Mouse (Mus musculus): ENCODE measurements around the gene Tmem37.

Tmem37 gene

DNA sequence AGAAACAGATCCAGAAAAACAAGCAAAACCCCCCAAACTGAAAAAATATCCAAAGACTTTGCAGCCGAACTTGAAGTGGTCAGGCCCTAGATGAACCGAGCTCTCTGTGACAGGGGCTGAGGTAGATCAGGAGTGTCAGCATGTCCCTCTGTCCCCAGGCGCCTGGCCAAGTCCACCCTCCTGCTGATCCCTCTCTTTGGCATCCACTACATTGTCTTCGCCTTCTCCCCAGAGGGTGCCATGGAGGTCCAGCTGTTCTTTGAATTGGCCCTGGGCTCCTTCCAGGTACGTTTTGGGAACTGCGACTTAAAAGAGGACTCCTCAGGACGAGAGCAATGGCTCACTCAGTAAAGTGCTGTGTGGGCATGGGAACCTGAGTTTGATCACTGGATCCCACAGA, 17.6 kb downstream of the Tmem37 start:
- peak; percentile 18 for DNase-seq

DNA sequence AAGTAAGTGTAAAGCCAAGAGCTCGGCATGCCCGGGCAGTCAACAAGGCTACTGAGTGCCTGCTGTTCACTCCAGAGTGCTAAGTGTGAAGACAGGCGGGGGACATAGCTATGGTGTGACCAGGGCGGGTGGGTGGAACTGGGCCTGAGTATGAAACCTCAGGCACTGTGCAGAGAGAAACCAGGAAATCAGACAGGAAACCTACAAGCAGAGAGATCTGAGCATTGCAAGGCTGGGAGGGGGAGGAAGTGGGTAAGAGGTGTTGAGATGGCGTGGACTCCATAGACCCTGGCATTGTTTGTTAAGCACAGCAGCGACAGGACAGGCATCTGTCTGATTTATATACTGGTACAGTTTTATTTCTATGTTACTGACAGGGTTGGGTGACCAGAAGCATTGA, 18.4 kb downstream of the Tmem37 start:
- no peak for DNase-seq

DNA sequence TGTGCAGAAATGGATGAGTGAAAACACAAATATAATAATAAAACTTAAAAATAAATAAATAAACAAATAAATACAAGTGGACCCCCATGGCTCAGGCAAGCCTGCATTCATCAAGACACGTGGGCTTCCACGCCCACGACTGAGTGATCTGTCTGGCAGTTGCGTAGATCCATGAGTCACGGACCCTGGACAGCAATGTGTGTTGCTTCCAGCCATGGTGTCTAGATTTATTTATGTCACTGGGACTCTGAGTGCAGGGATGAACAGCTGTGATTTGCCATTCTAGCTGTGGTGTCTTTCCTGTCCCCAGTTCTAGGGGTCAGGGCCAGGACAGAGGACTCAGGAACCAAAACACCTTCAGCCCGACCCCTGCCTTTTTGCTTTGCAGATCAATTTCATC, 18.9 kb downstream of the Tmem37 start:
- no peak for DNase-seq

DNA sequence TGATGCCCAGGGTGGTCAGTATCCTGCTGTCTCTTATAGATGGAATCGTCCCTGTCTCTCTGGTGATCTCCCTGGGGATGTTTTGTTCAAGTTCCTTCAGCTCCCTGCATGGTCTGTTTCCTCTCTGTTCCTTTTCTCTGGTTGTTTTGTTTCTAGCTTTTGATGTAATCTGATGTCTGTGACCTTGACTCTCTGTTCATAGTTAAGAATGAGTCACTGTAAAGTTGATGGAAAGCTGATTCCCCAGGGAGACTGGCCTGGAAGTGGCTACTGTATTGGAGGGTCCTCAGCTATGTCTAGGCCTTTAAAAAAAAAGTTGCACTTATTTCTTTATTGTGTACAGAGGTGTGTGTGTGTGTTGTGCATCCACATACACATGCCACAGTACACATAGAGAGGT, 22.8 kb downstream of the Tmem37 start:
- DNase-seq, result no peak

DNA sequence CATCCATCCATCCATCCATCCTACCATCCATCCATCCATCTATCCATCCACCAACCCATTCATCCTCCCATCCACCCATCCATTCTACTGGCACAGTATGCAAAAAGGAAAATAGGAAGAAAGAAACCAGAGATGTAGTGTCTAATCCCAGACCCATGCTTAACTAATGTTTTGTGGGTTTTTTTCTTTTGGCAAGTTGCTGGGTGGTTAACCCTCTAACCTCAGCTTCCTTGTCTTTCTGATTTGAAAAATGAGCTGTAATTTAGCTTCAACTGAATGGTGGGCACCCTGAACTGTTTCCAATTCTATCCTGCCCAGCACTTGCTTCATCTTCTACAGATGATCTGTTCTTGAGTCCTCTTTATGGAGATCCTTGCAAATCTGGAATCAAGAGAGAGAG, 26.5 kb downstream of the Tmem37 start:
- DNase-seq, result no peak

DNA sequence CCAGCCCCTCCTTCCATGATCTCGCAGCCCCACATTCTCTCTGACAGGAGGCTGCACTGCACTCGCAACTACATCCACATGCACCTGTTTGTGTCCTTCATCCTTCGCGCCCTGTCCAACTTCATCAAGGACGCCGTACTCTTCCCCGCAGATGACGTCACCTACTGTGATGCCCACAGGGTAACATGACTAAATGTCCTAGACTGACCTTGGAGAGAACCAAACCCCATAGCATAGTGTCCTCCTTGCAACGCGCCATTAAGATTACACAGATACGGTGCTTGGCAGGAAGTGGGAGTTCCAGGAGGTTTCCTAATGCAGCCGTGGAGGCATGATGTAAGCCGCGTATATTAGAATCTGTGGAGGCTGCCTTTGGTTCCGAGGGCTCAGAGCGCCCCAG, 29.3 kb downstream of the Tmem37 start:
- DNase-seq, result no peak

DNA sequence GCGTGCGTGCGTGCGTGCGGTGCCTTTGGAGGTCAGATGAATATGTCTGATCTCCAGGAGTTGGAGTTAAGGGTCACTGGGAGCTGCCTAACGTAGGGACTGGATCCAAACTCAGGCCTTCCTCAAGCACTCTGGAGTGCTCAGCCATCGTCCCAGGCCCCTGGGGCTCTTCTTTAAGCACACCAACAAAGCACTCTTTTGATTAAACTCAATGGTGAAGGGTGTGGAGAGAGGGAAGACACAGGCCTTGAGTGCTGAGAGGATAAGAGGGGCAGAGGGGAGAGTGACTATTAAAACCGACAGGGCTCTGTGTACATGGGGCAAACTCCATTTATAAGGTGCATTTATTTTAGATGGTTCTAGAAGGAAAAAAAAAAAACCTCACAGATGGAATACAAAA, 31.5 kb downstream of the Tmem37 start:
- DNase-seq, result no peak

DNA sequence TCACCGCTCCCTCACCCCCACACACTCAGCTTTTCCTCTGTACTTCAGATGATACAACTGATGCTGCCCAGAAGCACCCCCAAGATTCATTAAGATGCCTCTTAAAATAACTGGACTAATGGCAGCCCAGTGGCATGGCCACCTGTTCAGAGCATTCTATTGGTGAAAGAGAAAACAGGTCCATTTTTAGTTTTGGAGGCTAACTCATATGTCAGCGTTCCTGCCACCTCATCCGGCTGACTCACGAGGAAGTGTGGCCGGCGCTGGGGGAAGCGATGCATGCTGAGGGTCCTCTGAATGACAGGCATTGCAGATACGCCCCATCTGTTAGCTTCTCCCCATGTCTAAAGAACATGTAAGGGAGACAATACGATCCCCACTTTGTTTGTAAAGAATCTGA, 35.3 kb downstream of the Tmem37 start:
- no peak for DNase-seq

DNA sequence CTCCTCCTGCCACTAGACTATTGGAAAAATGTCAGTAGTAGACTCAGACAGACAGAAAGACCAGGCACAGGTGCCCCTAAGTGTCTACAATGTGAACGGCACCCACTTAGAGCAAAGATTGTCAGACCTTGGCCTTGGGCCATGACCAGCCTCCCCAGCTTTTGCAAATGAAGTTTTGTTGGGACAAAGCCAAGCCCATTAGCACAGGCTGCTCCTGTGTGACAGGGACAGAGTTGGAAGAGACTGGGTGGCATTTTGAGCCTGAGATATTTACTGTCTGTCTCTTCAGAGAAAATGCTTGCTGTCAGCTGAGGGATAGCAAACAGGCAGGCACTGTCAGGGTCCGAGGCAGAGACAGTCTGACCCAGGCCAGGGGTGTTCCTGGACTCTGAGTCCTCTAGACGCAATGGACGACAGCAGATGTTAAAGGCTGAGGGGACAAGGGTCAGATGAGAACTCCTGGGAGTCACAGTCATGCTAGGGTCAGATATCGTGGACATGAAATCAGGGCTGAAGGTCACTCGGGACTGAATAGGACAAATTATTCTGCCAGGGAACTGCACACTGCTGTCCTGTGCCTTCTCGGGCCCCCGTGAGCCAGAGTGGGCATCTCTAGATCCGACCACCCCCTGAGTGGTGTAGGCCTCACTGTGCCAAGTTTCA, 36.7 kb downstream of the Tmem37 start:
- no peak for DNase-seq

DNA sequence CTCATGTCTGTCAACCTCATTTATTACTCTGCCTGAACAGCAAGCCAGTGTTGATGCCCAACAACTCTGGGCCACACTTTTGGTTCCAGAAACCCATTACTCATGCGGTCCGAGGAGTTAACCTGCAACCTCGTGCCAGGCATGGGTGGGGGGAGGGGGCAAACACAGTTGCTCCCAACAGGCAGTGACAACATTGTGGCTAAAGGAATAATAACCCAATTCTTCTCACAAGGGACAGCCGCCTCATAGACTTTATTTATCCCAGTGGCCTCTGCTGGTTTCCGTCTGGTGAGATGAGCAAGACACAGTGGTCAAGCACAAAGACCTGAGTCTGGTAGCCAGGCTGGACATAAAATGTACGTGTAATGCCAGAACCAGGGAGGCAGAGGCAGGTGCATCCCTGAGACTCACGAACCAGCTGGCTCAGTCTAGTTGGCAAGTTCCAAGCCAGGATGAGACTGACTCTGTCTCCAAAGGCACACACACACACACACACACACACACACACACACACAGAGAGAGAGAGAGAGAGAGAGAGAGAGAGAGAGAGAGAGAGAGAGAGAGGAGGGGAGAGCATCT, 38.3 kb downstream of the Tmem37 start:
- no peak for DNase-seq

DNA sequence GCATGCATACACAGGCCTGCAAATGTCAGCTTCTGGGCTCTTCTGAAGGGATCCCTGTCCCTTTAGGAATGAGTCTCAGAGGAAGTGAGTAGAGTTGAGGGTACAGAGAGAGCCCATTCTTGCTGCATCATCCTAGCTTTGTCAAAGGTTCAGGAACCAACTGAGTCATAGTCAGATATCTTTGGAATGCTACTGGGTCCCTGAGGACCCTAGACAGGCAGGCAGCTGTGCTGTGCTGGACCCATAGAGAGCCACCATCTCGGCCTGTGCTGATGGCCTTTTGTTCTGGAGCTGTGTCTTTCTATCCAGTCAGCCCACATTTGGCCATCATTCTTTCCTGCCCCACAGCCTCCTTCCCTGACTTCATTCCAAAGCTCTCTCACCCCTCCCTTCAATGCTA, 39.1 kb downstream of the Tmem37 start:
- no peak for DNase-seq

DNA sequence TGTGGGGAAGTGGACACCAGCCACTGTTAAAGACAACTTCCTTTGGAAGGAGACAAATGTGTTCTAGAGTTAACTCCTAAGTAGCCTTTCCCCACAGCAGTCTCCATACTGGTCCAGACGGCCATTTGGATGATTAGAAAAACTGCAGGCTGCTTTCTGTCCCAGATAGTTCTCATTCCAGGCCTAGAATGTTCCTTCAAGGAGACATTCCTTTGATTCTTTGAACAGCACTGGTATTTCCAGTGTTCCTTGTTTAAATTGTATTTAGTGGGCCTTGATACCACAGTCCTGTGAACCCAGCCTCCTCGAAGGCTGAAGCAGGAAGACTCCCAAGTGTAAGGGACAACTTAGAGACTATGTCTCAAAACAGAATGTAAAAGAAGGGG, 40.4 kb downstream of the Tmem37 start:
- no peak for DNase-seq

DNA sequence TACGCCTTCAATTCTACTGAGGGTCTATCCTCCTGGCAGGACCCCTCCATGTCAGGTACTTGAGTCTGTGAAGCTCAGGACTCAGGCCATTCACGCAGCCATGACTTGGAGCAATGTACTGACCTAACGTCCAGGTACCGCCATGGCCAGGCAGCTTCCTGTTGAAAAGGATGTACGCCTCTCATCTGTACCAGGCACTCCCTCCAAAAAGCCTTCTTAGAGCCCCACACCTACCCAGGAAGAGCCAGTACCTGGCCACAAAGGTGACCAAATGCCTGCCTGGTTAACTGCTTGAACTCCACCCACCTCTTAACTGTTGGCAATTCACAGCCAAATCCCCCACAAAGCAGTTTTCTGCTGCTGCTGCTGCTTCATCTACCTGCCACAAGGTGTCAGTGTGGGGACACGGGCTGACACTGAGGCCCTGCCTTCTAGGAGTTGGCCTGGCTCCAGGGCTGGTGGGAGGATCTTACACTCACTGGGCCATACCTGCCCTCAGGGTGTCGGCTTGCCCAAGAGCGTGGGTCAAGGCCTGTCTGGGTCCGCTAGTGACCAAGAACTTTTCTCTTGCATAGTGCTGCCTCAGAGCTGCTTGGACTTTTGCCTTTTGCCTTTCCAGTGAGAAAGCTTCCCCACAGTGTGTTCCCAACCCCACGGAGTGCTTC, 40.9 kb downstream of the Tmem37 start:
- DNase-seq, result peak; percentile 55

DNA sequence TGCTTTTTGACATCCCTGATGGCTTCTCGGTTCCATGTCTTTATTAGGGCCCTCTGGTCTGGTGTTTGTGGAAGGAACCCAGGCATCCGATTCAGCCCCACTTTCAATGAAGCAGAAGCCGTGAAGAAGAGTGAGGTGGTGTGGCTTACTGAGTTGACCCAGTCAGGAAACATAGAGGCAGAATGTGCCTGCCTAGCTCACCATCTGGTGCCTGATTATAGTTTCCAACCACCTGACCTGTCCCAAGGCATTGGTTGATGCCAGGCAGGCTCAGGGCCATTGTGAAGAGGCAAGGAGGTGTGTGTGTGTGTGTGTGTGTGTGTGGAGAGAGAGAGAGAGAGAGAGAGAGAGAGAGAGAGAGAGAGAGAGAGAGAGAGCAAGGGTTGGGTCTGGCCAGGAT, 43.4 kb downstream of the Tmem37 start:
- DNase-seq, result peak; percentile 54

DNA sequence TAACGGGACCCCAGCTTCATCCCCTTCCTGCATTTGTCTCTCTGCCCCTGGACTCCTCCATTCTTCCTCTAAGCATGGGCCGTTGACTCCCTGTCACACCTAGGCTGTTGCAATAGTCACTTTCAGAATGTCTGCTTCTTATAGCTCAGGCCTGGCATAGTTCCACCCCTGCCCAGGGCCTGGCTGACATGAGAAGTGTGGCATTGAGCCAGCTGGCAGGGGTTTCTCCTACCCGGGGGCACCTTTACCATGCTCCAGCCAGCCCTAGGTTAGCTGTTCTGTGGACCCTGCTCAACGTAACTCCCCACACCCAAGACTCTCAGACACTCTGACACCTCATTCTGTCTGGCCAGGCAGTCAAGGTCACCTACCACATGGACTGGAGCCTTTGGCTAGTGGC, 46.2 kb downstream of the Tmem37 start:
- DNase-seq, result peak; percentile 38

DNA sequence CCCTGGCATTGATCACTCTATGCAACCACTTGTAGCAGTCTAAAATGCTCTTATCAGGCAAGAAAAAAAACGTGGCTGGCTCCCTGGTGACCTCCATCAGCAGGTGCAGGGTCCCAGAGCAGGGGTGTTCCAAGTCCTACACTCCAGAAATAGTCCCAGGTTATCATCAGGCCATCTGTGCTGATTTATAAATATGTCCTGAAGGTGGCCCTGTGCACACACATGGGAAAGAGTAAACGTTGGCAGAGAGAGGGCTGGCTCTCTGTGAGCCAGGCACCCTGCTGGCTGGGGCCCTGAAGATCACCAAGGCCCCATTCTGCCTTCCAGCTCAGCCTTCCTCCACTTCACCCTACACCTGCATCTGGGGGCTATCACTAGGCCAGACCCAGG, 48.8 kb downstream of the Tmem37 start:
- DNase-seq, result no peak

DNA sequence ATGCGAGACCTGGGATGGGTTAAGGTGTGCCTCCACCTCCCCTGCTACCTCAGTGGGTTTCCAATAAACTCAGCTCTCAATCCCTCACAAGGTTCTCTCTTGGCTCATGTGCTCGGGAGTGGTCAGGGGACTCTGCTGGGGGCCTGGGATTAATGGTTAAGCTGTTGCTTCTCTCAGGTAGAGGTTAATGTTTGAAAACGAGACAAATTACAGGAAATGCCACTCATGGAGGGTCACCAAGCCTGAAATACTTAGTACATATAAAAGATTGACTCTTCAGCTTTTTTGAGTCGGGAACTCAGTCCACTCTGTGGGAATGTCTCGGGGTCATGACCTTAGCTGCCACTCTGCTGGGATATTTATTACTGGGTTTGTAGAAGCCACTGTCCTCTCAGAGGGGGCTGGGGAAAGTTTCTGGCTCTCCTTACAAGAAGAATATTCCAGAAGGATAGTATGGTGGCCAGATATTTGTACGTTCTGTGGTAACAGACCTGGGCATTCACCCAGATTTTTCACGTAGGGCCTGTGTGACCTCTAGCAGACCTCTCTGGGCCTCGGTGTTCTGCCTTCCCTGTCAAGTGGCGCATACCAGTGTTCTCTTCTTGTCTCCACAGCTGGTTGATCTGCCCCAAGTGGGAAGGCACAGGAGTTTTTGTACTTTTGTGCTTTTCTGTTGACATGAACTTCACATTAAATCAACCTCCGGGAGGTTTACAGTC, 49.4 kb downstream of the Tmem37 start:
- DNase-seq, result no peak

DNA sequence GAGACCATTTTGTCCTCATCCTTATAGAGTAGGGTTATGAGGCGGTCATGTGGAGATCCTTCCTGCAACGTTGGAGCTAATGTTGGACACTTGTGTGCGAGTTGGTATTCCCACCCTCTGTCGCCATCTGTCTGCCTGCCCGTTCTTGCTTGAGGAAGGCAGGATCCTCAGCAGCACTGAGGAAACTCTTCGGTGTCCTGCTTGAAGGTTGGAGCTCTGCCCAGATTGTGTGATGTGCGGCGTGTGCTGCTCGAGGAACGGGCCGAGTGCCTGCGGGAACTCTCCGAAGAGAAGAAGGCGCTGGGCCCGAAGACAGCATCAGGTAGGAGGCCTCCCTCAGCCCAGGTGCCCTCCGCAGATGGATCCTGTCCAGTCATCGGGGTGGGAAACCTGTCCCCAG, 51.9 kb downstream of the Tmem37 start:
- no peak for DNase-seq

DNA sequence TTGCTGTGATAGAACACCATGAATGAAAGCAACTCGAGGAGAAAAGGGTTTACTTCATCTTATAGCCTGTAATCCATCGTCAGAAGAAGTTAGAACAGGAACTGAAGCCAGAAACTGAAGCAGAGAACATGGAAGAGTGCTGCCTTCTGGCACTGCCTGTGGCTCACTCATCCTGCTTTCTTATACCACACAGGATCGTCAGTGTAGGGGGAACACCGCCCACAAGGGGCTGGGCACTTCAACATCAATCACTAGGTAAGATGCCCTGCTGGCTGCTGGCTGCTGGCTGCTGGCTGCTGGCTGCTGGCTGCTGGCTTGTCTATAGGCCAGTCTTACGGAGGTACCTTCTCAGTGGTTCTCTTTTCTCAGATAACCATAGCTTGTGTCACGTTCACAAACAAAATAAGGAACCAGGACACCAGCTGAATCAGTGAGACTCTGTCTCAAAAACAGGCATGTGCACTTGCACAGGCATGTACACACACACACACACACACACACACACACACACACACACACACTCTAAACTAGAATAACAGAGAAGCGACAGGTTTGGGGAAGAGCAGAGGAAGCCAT, 53.5 kb downstream of the Tmem37 start:
- no peak for DNase-seq

DNA sequence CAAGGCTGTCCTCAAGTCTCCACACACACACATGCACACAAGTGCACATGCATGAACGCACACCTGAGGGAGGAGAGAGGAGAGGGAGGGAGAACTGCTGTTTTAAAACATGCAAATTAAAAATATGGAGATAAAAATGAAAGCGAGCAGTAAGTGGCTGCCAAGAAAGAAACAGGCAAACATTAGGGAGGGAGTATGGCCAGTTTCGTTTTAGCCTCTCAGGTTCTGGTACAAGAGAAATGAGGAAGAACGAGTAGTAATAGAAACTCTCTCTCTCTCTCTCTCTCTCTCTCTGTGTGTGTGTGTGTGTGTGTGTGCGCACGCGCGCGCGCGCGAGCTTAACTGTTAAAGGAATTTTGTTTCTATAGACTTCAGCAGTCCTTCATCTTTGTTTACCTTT, 54.4 kb downstream of the Tmem37 start:
- no peak for DNase-seq

DNA sequence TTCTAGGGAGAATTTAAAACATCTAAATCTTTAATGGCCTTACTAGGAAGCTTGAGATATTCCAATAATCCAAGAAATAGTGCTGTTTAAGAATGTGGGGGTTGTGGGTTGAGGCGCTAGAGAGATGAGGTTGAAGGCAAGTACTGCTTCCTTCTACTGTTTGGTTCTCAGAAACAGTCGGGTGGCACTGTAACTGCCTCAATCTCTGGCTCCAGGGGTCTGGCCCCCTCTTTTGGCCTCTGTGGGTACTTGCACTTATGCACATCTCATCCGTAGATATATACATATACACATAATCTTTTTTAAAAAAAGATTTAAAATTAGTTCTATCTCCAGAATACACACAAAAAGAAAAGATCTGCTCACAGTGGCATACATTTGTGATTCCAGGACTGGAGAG, 55.0 kb downstream of the Tmem37 start:
- DNase-seq, result no peak

All from cerebellum, adult 11 months (tissue).